In the genomic region with DNA sequence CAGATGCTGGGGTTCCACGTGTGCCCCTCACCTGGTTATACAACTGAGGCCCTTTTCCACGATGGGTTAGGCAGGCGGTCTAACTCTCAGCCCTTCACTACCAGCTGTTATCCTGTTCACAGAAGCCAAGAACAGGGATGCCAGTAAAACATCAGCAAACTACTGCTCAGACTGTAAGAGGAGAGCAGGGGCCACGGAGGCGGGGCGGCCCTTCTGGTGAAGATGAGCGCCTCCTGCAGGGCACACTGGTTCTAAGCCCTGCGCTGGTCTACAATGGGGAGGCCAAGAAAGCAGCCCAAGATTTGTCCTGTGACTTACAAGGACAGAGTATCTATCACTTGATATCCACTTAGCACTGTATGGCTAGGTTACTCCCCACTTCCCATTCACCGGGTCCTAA, we compare ENCODE assay signal across 1 mouse cellular context.
TF ChIP-seq lines count a peak whose summit lies in the region.

No protein-coding gene starts in this region.

TF ChIP-seq in MEL, 35 proteins besides CTCF, POLR2A, EP300 and RAD21:
- TF ChIP-seq RCOR1 (IDR thresholded peaks at IDR 0.05; ENCODE audit: low read depth, low read length): no peak
- TF ChIP-seq HCFC1 (IDR thresholded peaks at IDR 0.05; ENCODE audit: low read depth, low read length): no peak
